In genomic region chr15:84315276-84316046, GRCm38 (mm10) we compare ENCODE assay signal across 9 mouse cellular contexts. TPM values are rescaled to one million over a fixed set of nuclear protein-coding genes. Genes with fewer than 3 reads are reported as not detected.
DNase-seq lines count a peak whose midpoint lies in the region; ATAC-seq lines count a peak whose summit lies in the region.
"Had no signal": no experiment of that assay in that cellular context is flagged by ENCODE, and none has a peak within 500 bp of the region (broad histone marks: within the 10 kb centered on the region; RNA-seq: fewer than 3 reads in every experiment).

No protein-coding gene starts in this region.

- intact Hi-C loops in left cerebral cortex, postnatal 14 days (cut with DNase I) = no loop called here

- no peak for ATAC-seq in CD4-positive, CD25-positive, alpha-beta regulatory T cell, adult 4 months
- ATAC-seq in liver, embryonic 12.5 days = no peak
- ATAC-seq in lung, embryonic 15.5 days (ENCODE audit: borderline replicate concordance, extremely low read depth, low FRiP score, low TSS enrichment) = peak; percentile 83

- no peak overlapping the region for H3K4me2 ChIP-seq in liver, embryonic 12.5 days
- H3K4me2 ChIP-seq in lung, embryonic 15.5 days = no peak overlapping the region
- H3K4me2 ChIP-seq: neural tube, embryonic 12.5 days had no signal

- H3K9ac ChIP-seq in liver, embryonic 12.5 days = no peak overlapping the region
- H3K9ac ChIP-seq in lung, embryonic 15.5 days = no peak overlapping the region
- H3K9ac ChIP-seq: neural tube, embryonic 12.5 days had no signal

- H3K36me3 ChIP-seq in liver, embryonic 12.5 days = no peaks in the 10 kb centered on the region
- H3K36me3 ChIP-seq in lung, embryonic 15.5 days = no peaks in the 10 kb centered on the region
- H3K36me3 ChIP-seq: neural tube, embryonic 12.5 days had no signal

- no peaks in the 10 kb centered on the region for H3K9me3 ChIP-seq in liver, embryonic 12.5 days (replicated peaks)
- no peaks in the 10 kb centered on the region for H3K9me3 ChIP-seq in lung, embryonic 15.5 days
- H3K9me3 ChIP-seq: neural tube, embryonic 12.5 days had no signal

- peaks cover 45% of the 10 kb centered on the region for H3K4me1 ChIP-seq in liver, embryonic 12.5 days
- peaks cover 56% of the 10 kb centered on the region for H3K4me1 ChIP-seq in lung, embryonic 15.5 days

- no peak overlapping the region for H3K4me3 ChIP-seq in liver, embryonic 12.5 days
- no peak overlapping the region for H3K4me3 ChIP-seq in lung, embryonic 15.5 days
- H3K4me3 ChIP-seq: neural tube, embryonic 12.5 days had no signal

- no peak overlapping the region for H3K27ac ChIP-seq in liver, embryonic 12.5 days
- H3K27ac ChIP-seq in lung, embryonic 15.5 days = peak overlapping the region; percentile 69
- H3K27ac ChIP-seq: neural tube, embryonic 12.5 days had no signal

- 51% methylated on average over 15 of the region's 15 CpGs for WGBS in liver, embryonic 12.5 days (ENCODE audit: insufficient replicate concordance)
- 33% methylated on average over 15 of the region's 15 CpGs for WGBS in lung, embryonic 15.5 days

- no peaks in the 10 kb centered on the region for H3K27me3 ChIP-seq in liver, embryonic 12.5 days (replicated peaks)
- H3K27me3 ChIP-seq in lung, embryonic 15.5 days = no peaks in the 10 kb centered on the region
- H3K27me3 ChIP-seq: neural tube, embryonic 12.5 days had no signal

- peak; percentile 31 for DNase-seq in CD4-positive, CD25-positive, alpha-beta regulatory T cell, adult 2 months (ENCODE audit: low read depth, low spot score)
- peak; percentile 32 for DNase-seq in liver
- DNase-seq in thymus, adult 18-20 months = peak; percentile 54 to 66
- DNase-seq in adrenal gland, adult 18-20 months (ENCODE audit: low spot score in 2 of 2) = no peak
- no peak for DNase-seq in left cerebral cortex, postnatal 14 days (ENCODE audit: low spot score in 2 of 2)

RNA-seq across cellular contexts. Expression of gene Parvg, which starts 8.4 kb away (rescaled TPM):
- 100 to 1,000 TPM in 1 of 2 experiments, 10 to 100 TPM in 1; 76.0 to 134 TPM for polyA plus RNA-seq in CD4-positive, CD25-positive, alpha-beta regulatory T cell, adult 4 months (2017; shearing (Covaris generic))
- polyA plus RNA-seq in liver, embryonic 12.5 days (2016; fragmentation: Nextera tagmentation; extraction: Ambion mirVana) = 9.7 and 10.0 TPM in 2 replicates
- polyA plus RNA-seq in lung, embryonic 15.5 days (2015; fragmentation: Nextera tagmentation; extraction: Ambion mirVana) = 2.9 and 5.4 TPM in 2 replicates
- total RNA-seq in adrenal gland, adult 18-20 months (2021) = 1 to 10 TPM; 3.4 to 3.8 TPM
- total RNA-seq in left cerebral cortex, postnatal 14 days (2021) = 1 to 10 TPM; 5.9 to 7.8 TPM

Comparison
In these comparisons a context has a peak if more than half of its experiments do, and no peak if none do; other contexts are left out.
1. DNase-seq: peak in CD4-positive, CD25-positive, alpha-beta regulatory T cell, adult 2 months (single experiment), liver (single experiment) and thymus, adult 18-20 months (2 of 2); none in adrenal gland, adult 18-20 months (0 of 2) and left cerebral cortex, postnatal 14 days (0 of 2).